Mouse (Mus musculus) intestine, embryonic 16.5 days (tissue): ENCODE results near the gene Grcc10. TPM values are rescaled to one million over a fixed set of nuclear protein-coding genes. Genes with fewer than 3 reads are reported as not detected.

Experiments
- microRNA counts: library from miRNA; unstranded; fragments of <30 nt; microRNA quantifications from one replicate; lab custom pipeline; 2016
- microRNA-seq: library from miRNA; unstranded; fragments of <30 nt; microRNA quantifications from one replicate; pipeline ENCODE4, GENCODE M21; 2016
- polyA plus RNA-seq: library from polyadenylated mRNA; unstranded; fragments of >200 nt; fragmentation: Nextera tagmentation; extraction: Ambion mirVana; gene quantifications from 2 replicates; pipeline ENCODE4 v1.2.1, GENCODE M21; 2015

Gene Grcc10
- polyA plus RNA-seq, 1 experiment from 2014 or later = 334 TPM

MicroRNA genes within 50 kb of the gene (microRNA counts, 519-probe panel; counts per million panel counts)
- microRNA mmu-miR-141 (lab: Ali Mortazavi, UCI) (3,325 counts per million, percentile 85 among the panel's probes with 10 or more counts), microRNA mmu-miR-200c (lab: Ali Mortazavi, UCI) (3,867 counts per million, percentile 95 among the panel's probes with 10 or more counts)

Small RNA genes lying within 50 kb of the gene (microRNA-seq; reads per million reads assigned to microRNA genes)
- gene Mir141 (4,858 reads per million, percentile 88 among the genes with 10 or more reads in this experiment), gene Mir200c (24,441 reads per million, percentile 97 among the genes with 10 or more reads in this experiment)

Other genes starting within 250 kb of the Grcc10 start
- 3.0 and 3.5 TPM in 2 replicates for gene C1rl, start 248.3 kb downstream of the Grcc10 start, polyA plus RNA-seq
- gene C1ra, start 229.0 kb downstream of the Grcc10 start, polyA plus RNA-seq = 5.1 TPM in 2 replicates
- gene C1s1, start 199.0 kb downstream of the Grcc10 start, polyA plus RNA-seq = 6.3 and 6.6 TPM in 2 replicates
- not detected in 2 replicates for gene C1rb, start 171.1 kb downstream of the Grcc10 start, polyA plus RNA-seq
- gene C1s2, start 105.3 kb downstream of the Grcc10 start, polyA plus RNA-seq = 0.06 TPM in 1 of 2 replicates, not detected in the other
- gene Lpcat3, start 78.3 kb downstream of the Grcc10 start, polyA plus RNA-seq = 195 and 219 TPM in 2 replicates
- 202 and 222 TPM in 2 replicates for gene Emg1, start 29.2 kb downstream of the Grcc10 start, polyA plus RNA-seq
- 471 and 489 TPM in 2 replicates for gene Phb2, start 29.0 kb downstream of the Grcc10 start, polyA plus RNA-seq
- 20.4 and 22.5 TPM in 2 replicates for gene Ptpn6, start 2.7 kb downstream of the Grcc10 start, polyA plus RNA-seq
- gene Gm45234, start 14.6 kb upstream of the Grcc10 start, polyA plus RNA-seq = not detected in 2 replicates
- 8.3 and 8.8 TPM in 2 replicates for gene Atn1, start 15.2 kb upstream of the Grcc10 start, polyA plus RNA-seq
- gene Eno2, start 28.3 kb upstream of the Grcc10 start, polyA plus RNA-seq = 7.1 and 7.9 TPM in 2 replicates
- 0.18 and 0.26 TPM in 2 replicates for gene Lrrc23, start 38.4 kb upstream of the Grcc10 start, polyA plus RNA-seq
- gene Spsb2, start 67.3 kb upstream of the Grcc10 start, polyA plus RNA-seq = 25.7 and 31.7 TPM in 2 replicates
- 1,250 and 1,271 TPM in 2 replicates for gene Tpi1, start 72.9 kb upstream of the Grcc10 start, polyA plus RNA-seq
- 106 and 117 TPM in 2 replicates for gene Usp5, start 88.1 kb upstream of the Grcc10 start, polyA plus RNA-seq
- gene Cdca3, start 88.2 kb upstream of the Grcc10 start, polyA plus RNA-seq = 153 and 183 TPM in 2 replicates
- 0.70 and 1.7 TPM in 2 replicates for gene Gnb3, start 98.9 kb upstream of the Grcc10 start, polyA plus RNA-seq
- gene P3h3, start 116.4 kb upstream of the Grcc10 start, polyA plus RNA-seq = 5.6 and 7.2 TPM in 2 replicates
- gene Gpr162, start 122.6 kb upstream of the Grcc10 start, polyA plus RNA-seq = 0.75 and 0.77 TPM in 2 replicates
- gene Cd4, start 146.8 kb upstream of the Grcc10 start, polyA plus RNA-seq = 0.44 and 0.70 TPM in 2 replicates
- gene Lag3, start 170.3 kb upstream of the Grcc10 start, polyA plus RNA-seq = 1.9 TPM in 2 replicates
- 87.8 and 173 TPM in 2 replicates for gene Ptms, start 178.7 kb upstream of the Grcc10 start, polyA plus RNA-seq
- 296 and 299 TPM in 2 replicates for gene Mlf2, start 190.0 kb upstream of the Grcc10 start, polyA plus RNA-seq
- gene Cops7a, start 224.2 kb upstream of the Grcc10 start, polyA plus RNA-seq = 170 and 176 TPM in 2 replicates